Mouse (Mus musculus): ENCODE data around the gene Kif18b.

Kif18b gene

DNA sequence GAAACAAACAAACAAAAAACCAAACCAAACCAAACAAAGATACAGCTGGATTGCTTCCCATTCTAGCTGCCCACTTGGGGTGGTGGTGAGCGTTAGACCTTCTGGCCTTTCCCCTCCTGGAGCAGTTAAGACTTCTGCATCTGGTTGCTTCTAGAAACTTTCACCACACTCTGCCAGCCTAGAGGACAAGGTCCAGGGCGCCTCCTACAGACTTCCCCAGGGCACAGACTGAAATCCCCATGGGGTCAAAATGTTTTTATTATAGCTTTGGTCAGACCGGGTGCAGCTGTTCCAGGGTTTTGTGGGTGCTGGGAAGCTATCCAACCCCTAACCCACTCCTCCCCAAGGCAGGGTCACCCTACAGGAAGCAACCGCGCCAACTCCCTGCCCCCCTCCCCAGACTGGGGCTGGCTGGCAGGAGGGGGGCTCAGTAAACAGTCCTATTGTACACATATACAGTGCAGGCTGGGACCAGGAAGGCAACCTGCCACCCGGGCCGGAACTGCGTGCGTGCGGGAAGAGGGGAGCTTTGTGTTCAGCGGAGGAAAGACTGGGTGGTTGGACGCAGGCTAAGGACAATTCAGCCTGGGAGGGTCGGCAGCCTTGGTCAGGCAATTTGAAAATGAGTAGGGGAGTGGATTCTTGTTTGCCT lies 14.2 kb upstream of the Kif18b start:
- no peak for DNase-seq (ENCODE audit: low read depth in 1 of 2, low spot score in 2 of 2)

DNA sequence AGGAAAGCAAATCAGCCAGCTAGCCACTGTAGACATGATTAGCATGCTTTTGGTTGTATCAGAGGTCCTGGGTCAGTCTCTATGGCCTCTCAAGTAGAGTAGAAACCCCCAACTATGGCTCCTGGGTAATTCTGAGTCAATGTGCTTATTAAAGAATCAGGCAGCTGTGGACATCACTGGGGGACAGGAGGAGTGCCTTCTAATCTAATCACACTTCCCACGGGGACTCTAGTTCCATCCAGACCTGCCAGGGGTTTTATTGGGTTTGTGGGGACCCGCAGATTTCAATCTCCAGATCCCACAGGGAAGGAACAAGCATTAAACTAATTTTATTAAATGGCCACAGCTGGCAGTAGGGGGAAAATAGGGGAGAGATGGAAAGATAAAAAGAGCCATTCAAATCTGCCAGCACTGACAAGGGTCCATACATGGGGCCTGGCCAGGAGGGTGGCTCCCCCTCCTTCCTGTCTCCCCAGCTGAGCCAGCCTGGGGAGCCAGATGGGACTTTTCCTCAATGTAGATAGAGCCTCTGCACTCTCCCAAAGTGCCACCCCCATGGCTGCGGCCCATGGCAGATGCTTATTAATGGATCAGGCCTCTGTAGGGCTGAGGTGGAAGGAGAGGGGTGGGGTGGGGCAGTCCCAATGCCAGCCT lies 12.7 kb upstream of the Kif18b start:
- DNase-seq (ENCODE audit: low read depth in 1 of 2, low spot score in 2 of 2) = no peak

GRCm38 (mm10) chr11:102936272-102936671 lies 11.3 kb upstream of the Kif18b start:
- no peak for DNase-seq (ENCODE audit: low read depth in 1 of 2, low spot score in 2 of 2)

DNA sequence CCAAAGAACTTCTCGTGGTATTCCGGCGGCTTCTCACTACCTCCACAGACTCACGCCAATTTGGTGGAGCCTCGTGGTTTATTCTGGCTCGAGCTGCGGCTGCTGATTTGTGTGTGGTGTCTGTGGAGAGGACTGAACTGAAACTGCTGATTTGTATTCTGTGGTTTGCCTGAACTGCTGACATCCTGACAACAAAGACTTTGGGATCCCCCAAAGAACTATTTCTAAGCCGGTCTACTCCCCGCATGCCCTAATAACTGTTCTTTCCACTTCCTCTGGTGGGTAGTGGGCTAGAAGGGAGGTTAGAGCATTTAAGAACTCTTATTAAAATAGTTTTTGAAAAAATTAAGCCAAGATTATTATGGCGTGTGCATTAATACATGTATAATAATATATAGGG lies 5.7 kb upstream of the Kif18b start:
- no peak for DNase-seq (ENCODE audit: low read depth in 1 of 2, low spot score in 2 of 2)

- DNase-seq (ENCODE audit: low read depth in 1 of 2, low spot score in 2 of 2) = no peak
Measured at GRCm38 (mm10) chr11:102925351-102925717, 410 bp upstream of the Kif18b start.

DNA sequence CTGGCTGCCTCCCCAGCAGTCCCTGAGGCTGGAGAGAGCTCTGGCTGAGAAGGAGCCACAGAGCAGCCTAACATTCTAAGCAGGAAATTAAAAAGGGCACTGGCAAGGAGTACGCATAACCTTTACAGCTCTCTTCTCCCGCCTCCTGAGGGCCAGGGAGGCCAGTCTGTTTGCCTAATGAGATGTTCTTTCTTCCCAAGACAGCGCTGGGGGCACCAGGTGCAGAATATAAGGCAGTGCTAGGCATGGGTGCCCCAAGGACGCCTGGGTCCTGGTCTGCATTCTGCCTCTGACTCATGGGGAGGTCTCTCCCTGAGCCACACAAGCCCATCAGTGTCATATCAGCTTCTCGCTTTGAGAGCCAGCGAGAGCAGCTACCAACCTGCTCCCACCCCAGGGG lies 3.4 kb downstream of the Kif18b start:
- DNase-seq (ENCODE audit: low read depth in 1 of 2, low spot score in 2 of 2) = no peak

DNA sequence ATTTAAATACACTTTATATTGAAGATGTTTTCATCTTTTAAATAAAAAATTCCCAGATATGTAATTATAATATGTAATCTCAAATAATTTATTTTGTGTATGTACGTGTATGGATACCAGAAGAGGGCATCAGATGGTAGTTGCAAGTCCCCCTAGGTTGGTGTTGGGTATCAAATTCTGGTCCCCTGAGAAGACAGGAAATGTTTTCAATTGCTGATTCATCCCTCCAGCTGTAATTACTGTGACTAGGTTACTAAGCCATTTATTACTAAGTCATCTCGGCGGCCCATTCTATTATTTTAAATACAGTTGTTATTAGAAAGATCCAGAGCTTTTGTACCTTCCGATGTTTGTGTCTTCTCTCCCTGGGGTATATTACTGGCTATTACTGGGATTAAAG lies 6.8 kb downstream of the Kif18b start:
- no peak for DNase-seq (ENCODE audit: low read depth in 1 of 2, low spot score in 2 of 2)

DNA sequence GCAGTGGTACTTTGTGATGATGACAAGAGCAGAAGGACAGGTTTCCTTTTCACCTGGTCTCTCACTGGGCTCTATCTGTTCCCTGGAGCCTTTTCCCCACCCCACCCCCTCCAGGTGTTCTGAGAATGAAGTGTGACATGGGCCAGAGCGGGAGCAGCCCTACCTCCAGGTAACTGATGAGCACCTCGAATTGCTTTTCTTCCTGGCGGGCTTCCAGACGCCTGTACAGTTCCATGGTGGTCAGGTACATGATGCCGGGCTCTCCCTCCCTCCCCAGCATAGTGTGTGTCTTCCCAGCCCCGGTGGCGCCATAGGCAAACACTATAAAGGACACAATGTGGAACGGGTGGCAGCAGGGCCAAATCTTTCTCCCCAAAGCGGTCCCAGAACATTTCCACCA lies 9.5 kb downstream of the Kif18b start:
- no peak for DNase-seq (ENCODE audit: low read depth in 1 of 2, low spot score in 2 of 2)

GRCm38 (mm10) chr11:102911376-102911775 lies 13.5 kb downstream of the Kif18b start:
- no peak for DNase-seq (ENCODE audit: low read depth in 1 of 2, low spot score in 2 of 2)

DNA sequence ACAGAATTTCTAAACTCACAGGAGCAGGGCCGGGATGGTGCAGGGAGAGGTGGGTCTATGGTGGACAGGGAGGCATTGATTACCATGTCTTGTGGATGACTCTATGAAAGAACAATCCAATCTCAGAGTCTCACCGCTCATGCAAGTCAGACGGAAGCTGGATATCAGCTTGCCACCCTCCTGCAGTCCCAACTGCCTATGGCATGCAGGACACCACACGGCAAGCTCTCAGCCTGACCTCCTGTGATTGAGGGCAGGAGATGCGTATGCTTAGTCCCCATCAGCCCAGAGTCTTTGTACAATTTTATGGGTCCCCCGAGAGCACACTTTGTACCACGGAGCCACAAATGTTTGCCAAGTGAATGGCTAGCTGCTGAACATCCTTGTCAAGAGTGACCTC lies 21.3 kb downstream of the Kif18b start:
- DNase-seq (ENCODE audit: low read depth in 1 of 2, low spot score in 2 of 2) = no peak

DNA sequence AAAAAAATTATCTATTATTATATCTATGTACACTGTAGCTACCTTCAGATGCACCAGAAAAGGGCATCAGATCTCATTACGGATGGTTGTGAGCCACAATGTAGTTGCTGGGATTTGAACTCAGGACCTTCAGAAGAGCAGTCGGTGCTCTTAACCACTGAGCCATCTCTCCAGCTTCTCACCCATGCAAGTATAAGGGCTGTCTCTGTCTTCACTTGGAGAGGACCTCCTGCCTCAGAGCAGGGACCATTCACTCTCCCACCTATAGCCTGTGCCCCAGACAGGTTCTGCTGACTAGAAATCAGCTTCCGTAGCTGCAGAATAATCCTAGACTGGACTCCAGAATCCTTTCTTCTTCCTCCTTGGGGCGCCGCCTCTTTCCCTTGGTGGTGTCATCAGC lies 22.8 kb downstream of the Kif18b start:
- no peak for DNase-seq (ENCODE audit: low read depth in 1 of 2, low spot score in 2 of 2)

DNA sequence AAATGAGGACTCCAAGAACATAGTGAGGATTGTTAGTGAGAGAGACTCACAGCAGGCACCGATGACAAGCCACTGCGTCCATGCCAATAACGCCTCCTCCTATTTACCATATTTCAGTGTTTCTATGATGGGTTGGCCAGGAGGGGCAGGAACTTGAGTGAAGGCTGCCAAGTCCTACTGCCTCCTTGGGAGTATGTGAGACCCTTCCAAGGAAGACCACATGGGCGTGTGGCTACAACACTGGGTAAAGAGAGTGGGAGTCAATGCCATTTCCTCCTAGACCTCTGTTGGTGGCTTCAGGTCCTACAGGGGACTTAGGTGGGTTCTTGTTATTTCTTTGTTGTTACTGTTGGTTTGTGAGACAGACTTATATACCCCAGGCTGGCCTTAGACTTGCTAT lies 23.7 kb downstream of the Kif18b start:
- DNase-seq (ENCODE audit: low read depth in 1 of 2, low spot score in 2 of 2) = no peak

DNA sequence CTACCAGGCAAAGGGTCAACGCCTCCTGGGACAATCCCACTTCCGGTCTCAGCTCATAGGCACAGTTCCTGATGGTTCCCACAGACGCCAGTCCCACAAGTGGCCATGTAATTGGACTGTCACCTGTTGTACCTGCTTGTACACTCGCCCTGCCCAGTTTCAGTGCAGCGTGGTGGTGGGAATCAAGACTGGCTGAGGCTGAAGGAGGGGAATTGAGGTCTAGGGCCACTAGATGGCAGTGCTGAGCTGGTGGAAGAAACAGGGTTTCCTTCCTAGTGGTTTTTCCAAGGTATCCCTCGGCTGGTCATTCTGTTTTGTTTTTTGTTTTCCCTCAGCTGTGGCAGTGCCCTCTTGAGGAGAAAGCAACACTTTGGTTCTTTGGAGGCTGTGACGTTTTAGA lies 24.2 kb downstream of the Kif18b start, which contains the start of gene Gfap:
Gfap (minus strand) TSS at position 150 of the 400 bp plus-strand sequence.
- peak in 1 of 2 experiments; percentile 21 for DNase-seq (ENCODE audit: low read depth in 1 of 2, low spot score in 2 of 2)

DNA sequence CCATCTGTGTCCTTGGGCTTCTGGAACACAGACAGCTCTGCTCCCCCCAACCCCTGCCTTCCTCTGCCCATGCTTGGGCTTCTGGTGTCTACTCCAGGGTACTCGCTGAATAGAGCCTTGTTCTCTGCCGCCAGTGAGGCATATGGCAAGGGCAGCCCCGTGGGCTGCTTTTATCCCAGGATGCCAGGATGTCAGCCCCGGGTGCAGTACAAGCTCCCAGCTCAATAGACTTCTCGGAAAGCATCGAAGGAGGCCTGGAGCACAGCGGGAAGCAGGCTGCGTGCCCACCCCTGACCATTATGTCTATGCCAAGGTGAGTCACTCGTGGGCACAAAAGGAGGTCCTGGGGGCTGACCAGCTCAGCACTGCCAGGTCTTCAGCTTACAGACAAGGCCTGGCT lies 26.5 kb downstream of the Kif18b start:
- DNase-seq (ENCODE audit: low read depth in 1 of 2, low spot score in 2 of 2) = no peak

DNA sequence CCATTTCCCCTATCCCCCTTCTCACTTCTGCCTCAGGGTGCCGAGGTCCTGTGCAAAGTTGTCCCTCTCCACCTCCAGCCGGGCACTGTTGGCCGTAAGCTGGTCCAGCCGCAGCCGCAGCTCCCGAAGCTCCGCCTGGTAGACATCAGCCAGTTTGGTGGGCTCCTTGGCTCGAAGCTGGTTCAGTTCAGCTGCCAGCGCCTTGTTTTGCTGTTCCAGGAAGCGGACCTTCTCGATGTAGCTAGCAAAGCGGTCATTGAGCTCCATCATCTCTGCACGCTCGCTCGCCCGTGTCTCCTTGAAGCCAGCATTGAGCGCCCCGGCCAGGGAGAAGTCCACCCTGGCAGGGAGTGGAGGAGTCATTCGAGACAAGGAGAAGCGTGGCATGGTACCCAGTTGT lies 28.3 kb downstream of the Kif18b start:
- no peak for DNase-seq (ENCODE audit: low read depth in 1 of 2, low spot score in 2 of 2)

- DNase-seq (ENCODE audit: low read depth in 1 of 2, low spot score in 2 of 2) = no peak
Measured at GRCm38 (mm10) chr11:102895779-102896178, 29.1 kb downstream of the Kif18b start.

- DNase-seq (ENCODE audit: low read depth in 1 of 2, low spot score in 2 of 2) = no peak
Measured at GRCm38 (mm10) chr11:102894716-102895115, 30.2 kb downstream of the Kif18b start.

DNA sequence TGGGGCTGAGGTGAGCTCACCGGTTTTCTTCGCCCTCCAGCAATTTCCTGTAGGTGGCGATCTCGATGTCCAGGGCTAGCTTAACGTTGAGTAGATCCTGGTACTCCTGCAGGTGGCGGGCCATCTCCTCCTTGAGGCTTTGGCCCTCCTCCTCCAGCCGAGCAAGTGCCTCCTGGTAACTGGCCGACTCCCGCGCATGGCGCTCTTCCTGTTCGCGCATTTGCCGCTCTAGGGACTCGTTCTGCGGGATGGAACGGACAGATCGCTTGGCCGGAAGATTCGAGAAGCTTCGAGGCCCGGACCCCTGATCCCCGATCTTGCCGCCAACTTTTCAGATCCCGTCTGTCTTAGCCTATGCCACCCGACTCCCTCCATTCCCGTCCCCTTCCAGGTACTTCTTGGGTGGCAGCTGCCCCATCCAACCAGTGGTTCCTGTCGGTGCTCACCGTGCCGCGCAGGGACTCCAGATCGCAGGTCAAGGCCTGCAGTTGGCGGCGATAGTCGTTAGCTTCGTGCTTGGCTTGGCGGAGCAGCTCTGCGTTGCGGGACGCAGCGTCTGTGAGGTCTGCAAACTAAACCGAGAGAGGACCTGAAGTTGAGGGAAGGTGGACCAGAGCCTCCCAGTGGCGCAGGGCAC lies 31.8 kb downstream of the Kif18b start:
- DNase-seq (ENCODE audit: low read depth in 1 of 2, low spot score in 2 of 2) = peak; percentile 18 to 22

DNA sequence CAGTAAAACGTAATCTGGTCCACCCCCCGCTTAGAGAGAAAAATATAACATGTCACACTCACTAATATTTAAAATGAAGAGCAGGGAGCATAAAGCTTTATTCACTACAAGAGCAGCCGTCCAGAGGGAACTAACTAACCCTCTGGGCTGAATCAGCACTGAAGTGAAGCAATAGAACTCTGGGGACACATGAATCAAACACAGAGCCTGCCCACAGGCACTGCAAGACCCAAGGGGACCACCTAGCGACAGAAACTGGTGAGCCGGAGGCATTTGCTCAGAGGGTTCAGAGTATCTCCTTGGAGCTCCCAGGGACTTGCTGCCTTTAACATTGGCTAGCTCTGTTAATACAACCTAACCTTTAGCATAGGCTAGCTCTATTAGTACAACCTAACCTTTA lies 34.8 kb downstream of the Kif18b start:
- DNase-seq (ENCODE audit: low read depth in 1 of 2, low spot score in 2 of 2) = no peak

- no peak for DNase-seq (ENCODE audit: low read depth in 1 of 2, low spot score in 2 of 2)
Measured at GRCm38 (mm10) chr11:102888135-102888534, 36.8 kb downstream of the Kif18b start.

GRCm38 (mm10) chr11:102887433-102887832 lies 37.5 kb downstream of the Kif18b start:
- DNase-seq (ENCODE audit: low read depth in 1 of 2, low spot score in 2 of 2) = no peak

- DNase-seq (ENCODE audit: low read depth in 1 of 2, low spot score in 2 of 2) = no peak
Measured at GRCm38 (mm10) chr11:102884616-102885219, 40.2 kb downstream of the Kif18b start, which contains the start of gene Fam187a. TSS of gene Fam187a (plus strand) at chr11:102885169.
